ENCODE assay signal across 17 mouse cellular contexts in genomic region chr19:55784796-55785418, GRCm38 (mm10). TPM values are rescaled to one million over a fixed set of nuclear protein-coding genes. Genes with fewer than 3 reads are reported as not detected.
DNase-seq lines count a peak whose midpoint lies in the region; ATAC-seq and TF ChIP-seq lines count a peak whose summit lies in the region.
"Had no signal": no experiment of that assay in that cellular context is flagged by ENCODE, and none has a peak within 500 bp of the region (broad histone marks: within the 10 kb centered on the region; RNA-seq: fewer than 3 reads in every experiment).

No protein-coding gene starts in this region.

- DNase-seq in kidney, postnatal 14 days: no peak
- DNase-seq in Patski (ENCODE audit: low read depth, low spot score): peak; percentile 48
- peak; percentile 92 for DNase-seq in fat pad, adult 2 months (ENCODE audit: extremely low read depth, low read depth, low spot score)
- peak; percentile 87 for DNase-seq in lung, postnatal 0 days (ENCODE audit: low spot score)
- no peak for DNase-seq in left cerebral cortex, postnatal 4 days
- DNase-seq: cerebellum, adult 11 months; cerebellum, postnatal 36 days; gastrocnemius, postnatal 10 days; heart, postnatal 14 days had no signal

- peak overlapping the region; percentile 7; the same call in 1 of the 2 replicates for H3K4me2 ChIP-seq in kidney, embryonic 15.5 days
- no peak overlapping the region for H3K4me2 ChIP-seq in lung, postnatal 0 days (replicated peaks; ENCODE audit: low read depth, low read length)
- no peak overlapping the region for H3K4me2 ChIP-seq in intestine, postnatal 0 days (replicated peaks; ENCODE audit: low read depth)
- H3K4me2 ChIP-seq: stomach, embryonic 15.5 days had no signal

- ATAC-seq in kidney, embryonic 15.5 days (replicated peaks; ENCODE audit: low FRiP score): 0 out of 2 replicates have a peak, but pooled peaks have one; percentile 61
- peak; percentile 79 for ATAC-seq in Patski
- peak; percentile 94 for ATAC-seq in lung, postnatal 0 days
- ATAC-seq in intestine, postnatal 0 days: no peak
- ATAC-seq: activated CD4-positive, CD25-positive, alpha-beta regulatory T cell, adult 4 months; hindbrain, embryonic 16.5 days had no signal

- WGBS in kidney, embryonic 15.5 days: 64% methylated on average over 21 of the region's 21 CpGs
- WGBS in lung, postnatal 0 days: 56% methylated on average over 21 of the region's 21 CpGs
- 86% methylated on average over 21 of the region's 21 CpGs for WGBS in intestine, postnatal 0 days

- no peak overlapping the region for H3K9ac ChIP-seq in kidney, embryonic 15.5 days
- no peak overlapping the region for H3K9ac ChIP-seq in lung, postnatal 0 days (replicated peaks; ENCODE audit: low read depth)
- no peak overlapping the region for H3K9ac ChIP-seq in intestine, postnatal 0 days (ENCODE audit: low read depth, low read length)
- H3K9ac ChIP-seq: stomach, embryonic 15.5 days had no signal

- peaks cover 65% of the 10 kb centered on the region for H3K4me1 ChIP-seq in kidney, embryonic 15.5 days
- no peaks in the 10 kb centered on the region; the same call in 1 of the 2 replicates for H3K4me1 ChIP-seq in lung, postnatal 0 days (ENCODE audit: insufficient read depth, low read depth, low read length)
- peaks cover 6% of the 10 kb centered on the region; the same call in 1 of the 2 replicates for H3K4me1 ChIP-seq in intestine, postnatal 0 days (replicated peaks; ENCODE audit: control insufficient read depth, insufficient read depth, low read length)

- no peak overlapping the region for H3K4me3 ChIP-seq in kidney, embryonic 15.5 days (replicated peaks)
- H3K4me3 ChIP-seq in lung, postnatal 0 days (ENCODE audit: low read depth, low read length): no peak overlapping the region
- no peak overlapping the region for H3K4me3 ChIP-seq in intestine, postnatal 0 days (ENCODE audit: low read depth, low read length)
- H3K4me3 ChIP-seq: embryonic facial prominence, embryonic 10.5 days; erythroblast, embryonic 14.5 days; myocyte; stomach, embryonic 15.5 days had no signal

- no peaks in the 10 kb centered on the region for H3K27me3 ChIP-seq in kidney, embryonic 15.5 days
- no peaks in the 10 kb centered on the region for H3K27me3 ChIP-seq in Patski
- H3K27me3 ChIP-seq in lung, postnatal 0 days (replicated peaks; ENCODE audit: insufficient read depth, low read length): no peaks in the 10 kb centered on the region
- H3K27me3 ChIP-seq in intestine, postnatal 0 days (replicated peaks; ENCODE audit: control insufficient read depth, insufficient read depth, low read length): no peaks in the 10 kb centered on the region
- H3K27me3 ChIP-seq: stomach, embryonic 15.5 days had no signal

- no peak for TF ChIP-seq CTCF in Patski (IDR thresholded peaks at IDR 0.05)
- TF ChIP-seq CTCF in lung, postnatal 0 days (IDR thresholded peaks at IDR 0.05): no peak
- TF ChIP-seq CTCF in intestine, postnatal 0 days (IDR thresholded peaks at IDR 0.05; ENCODE audit: low read depth): no peak

- intact Hi-C loops in left cerebral cortex, postnatal 4 days (cut with DNase I): no loop called here

- POLR2A ChIA-PET in Patski (lab: Charles Lee): no interaction called here

- CTCF ChIA-PET in Patski (lab: Charles Lee): no interaction called here

- TF ChIP-seq EP300 in lung, postnatal 0 days (IDR thresholded peaks at IDR 0.05): no peak; the same call in 1 of the 2 replicates

- H3K9me3 ChIP-seq in kidney, embryonic 15.5 days (replicated peaks): no peaks in the 10 kb centered on the region
- no peaks in the 10 kb centered on the region for H3K9me3 ChIP-seq in lung, postnatal 0 days (ENCODE audit: low read length)
- H3K9me3 ChIP-seq in intestine, postnatal 0 days (ENCODE audit: control insufficient read depth): no peaks in the 10 kb centered on the region
- H3K9me3 ChIP-seq: embryonic facial prominence, embryonic 10.5 days; stomach, embryonic 15.5 days had no signal

- H3K36me3 ChIP-seq in kidney, embryonic 15.5 days: no peaks in the 10 kb centered on the region; the same call in 1 of the 2 replicates
- no peaks in the 10 kb centered on the region for H3K36me3 ChIP-seq in lung, postnatal 0 days (ENCODE audit: insufficient read depth, low read length)
- peaks cover 3% of the 10 kb centered on the region; the same call in 1 of the 2 replicates for H3K36me3 ChIP-seq in intestine, postnatal 0 days (ENCODE audit: control insufficient read depth, insufficient read depth)

- H3K27ac ChIP-seq in kidney, embryonic 15.5 days: peak overlapping the region; percentile 24; the same call in 1 of the 2 replicates
- no peak overlapping the region for H3K27ac ChIP-seq in lung, postnatal 0 days (ENCODE audit: low read length)
- H3K27ac ChIP-seq in intestine, postnatal 0 days (ENCODE audit: low read depth, low read length): no peak overlapping the region
- H3K27ac ChIP-seq: embryonic facial prominence, embryonic 10.5 days; stomach, embryonic 15.5 days had no signal

- in situ Hi-C loops in Patski (cut with MboI; ENCODE audit: low pct_unique_long_range_greater_than_20kb): no loop called here

RNA-seq across cellular contexts. Expression of gene Tcf7l2, which starts 43.3 kb away (rescaled TPM):
- polyA plus RNA-seq in kidney, embryonic 15.5 days (2015; fragmentation: Nextera tagmentation; extraction: Ambion mirVana): 61.3 and 61.7 TPM in 2 replicates
- polyA plus RNA-seq in Patski (2021): 22.1 TPM
- polyA plus RNA-seq in lung, postnatal 0 days (2015; fragmentation: Nextera tagmentation; extraction: Ambion mirVana): 43.9 and 44.4 TPM in 2 replicates
- total RNA-seq in left cerebral cortex, postnatal 4 days (2021): 10 to 100 TPM in 1 of 2 experiments, 1 to 10 TPM in 1; 9.6 to 11.9 TPM
- polyA plus RNA-seq in intestine, postnatal 0 days (2015; fragmentation: Nextera tagmentation; extraction: Ambion mirVana): 32.4 and 37.4 TPM in 2 replicates

Comparison
In these comparisons a context has a peak if more than half of its experiments do, and no peak if none do; other contexts are left out.
1. DNase-seq: peak in Patski (single experiment), fat pad, adult 2 months (single experiment) and lung, postnatal 0 days (single experiment); none in kidney, postnatal 14 days (single experiment) and left cerebral cortex, postnatal 4 days (single experiment).